Mouse (Mus musculus) brain, adult 10 weeks (tissue): ENCODE measurements around the gene Bak1. TPM values are rescaled to one million over a fixed set of nuclear protein-coding genes. Genes with fewer than 3 reads are reported as not detected.

Experiments
- polyA plus RNA-seq: library from polyadenylated mRNA; stranded (reverse); fragments of 350-450 nt; fragmentation: Illumina TruSeq; extraction: RNeasy Lipid Tissue Mini Kit (QIAGEN cat#74804); gene quantifications from one replicate; pipeline ENCODE4 v1.2.3, GENCODE M21; 2015; ENCODE audit warnings: low read depth, low replicate concordance

Bak1 gene
- 10.8 TPM for polyA plus RNA-seq

GRCm38 (mm10) chr17:27028909-27029308 is at the start of gene Bak1:
Bak1 (minus strand) TSS chr17:27029009.

GRCm38 (mm10) chr17:27056812-27057516 is 28.2 kb upstream of the Bak1 start, which contains the start of gene Itpr3:
Itpr3 (plus strand) TSS chr17:27057304.

GRCm38 (mm10) chr17:26972703-26973574 is 55.9 kb downstream of the Bak1 start, which contains the start of gene Zbtb9:
Zbtb9 (plus strand) TSS chr17:26973167.

Other genes with a start within 250 kb of the Bak1 start
- gene Bnip1, start 247.9 kb downstream of the Bak1 start, polyA plus RNA-seq = 44.6 TPM
- gene Nkx2-5, start 184.0 kb downstream of the Bak1 start, polyA plus RNA-seq = not detected
- 3.3 TPM for gene Kifc5b, start 111.9 kb downstream of the Bak1 start, polyA plus RNA-seq
- 39.3 TPM for gene Phf1, start 96.0 kb downstream of the Bak1 start, polyA plus RNA-seq
- 127 TPM for gene Cuta, start 89.4 kb downstream of the Bak1 start, polyA plus RNA-seq
- gene Syngap1, start 87.8 kb downstream of the Bak1 start, polyA plus RNA-seq = 128 TPM
- 14.4 TPM for gene Zbtb9, start 55.8 kb downstream of the Bak1 start, polyA plus RNA-seq
- gene Itpr3, start 28.3 kb upstream of the Bak1 start, polyA plus RNA-seq = 2.3 TPM
- 457 TPM for gene Uqcc2, start 104.9 kb upstream of the Bak1 start, polyA plus RNA-seq
- gene Ip6k3, start 138.8 kb upstream of the Bak1 start, polyA plus RNA-seq = 0.80 TPM
- gene Lemd2, start 175.5 kb upstream of the Bak1 start, polyA plus RNA-seq = 29.3 TPM